Mouse (Mus musculus): ENCODE measurements around the gene Chrna1.

DNA sequence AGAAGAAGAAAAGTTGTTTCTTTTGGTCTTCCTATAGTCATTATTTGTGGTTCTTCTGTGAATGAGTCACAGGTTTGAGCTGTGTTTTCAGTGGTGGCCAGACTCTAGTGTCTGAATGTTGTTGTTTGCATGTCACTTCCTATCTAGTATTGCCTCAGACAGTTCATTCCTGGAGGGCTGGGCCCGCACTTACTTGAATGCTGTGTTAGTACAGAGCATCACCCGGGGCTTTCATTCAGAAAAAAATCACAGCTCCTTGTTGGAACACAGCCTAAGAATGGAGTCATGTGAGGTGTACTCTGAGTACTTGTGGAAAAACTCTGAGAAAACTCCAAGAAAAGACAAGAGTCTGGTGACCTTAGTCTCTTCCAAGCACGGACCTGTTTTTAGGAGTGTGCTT, 27.2 kb downstream of the Chrna1 start:
- no peak for TF ChIP-seq CTCF (IDR thresholded peaks at IDR 0.05; ENCODE audit: low read depth, low read length)
- TF ChIP-seq GATA2 (IDR thresholded peaks at IDR 0.05; ENCODE audit: borderline replicate concordance, low read depth, low read length): no peak
- TF ChIP-seq GATA1 (IDR thresholded peaks at IDR 0.05; ENCODE audit: borderline replicate concordance, low read length): no peak
